Mouse (Mus musculus) urinary bladder, adult 2 months (tissue): ENCODE results near the gene Gja6. TPM values are rescaled to one million over a fixed set of nuclear protein-coding genes. Genes with fewer than 3 reads are reported as not detected.

Experiments used
- DNase-seq: peaks from one replicate; pipeline ENCODE4 v3.0.0; 2022; ENCODE audit warnings: low spot score
- polyA plus RNA-seq: library from polyadenylated mRNA; depleted of rRNA; stranded (reverse); fragments of >200 nt; gene quantifications from 2 replicates; pipeline ENCODE4 v1.2.3, GENCODE M21; 2012; rRNA removed

Gene Gja6
- 0.18 and 0.37 TPM in 2 replicates for polyA plus RNA-seq

- DNase-seq, result no peak
Observed at GRCm38 (mm10) chrX:160906952-160907351, at the start of gene Gja6. Gene Gja6, minus strand, starts transcription at chrX:160907052.

- DNase-seq, result no peak
Observed at GRCm38 (mm10) chrX:160949583-160949982, 42.7 kb upstream of the Gja6 start.

GRCm38 (mm10) chrX:160944722-160945121 is 37.9 kb upstream of the Gja6 start:
- DNase-seq, result no peak

GRCm38 (mm10) chrX:160935541-160935940 is 28.7 kb upstream of the Gja6 start:
- no peak for DNase-seq

- no peak for DNase-seq
Observed at GRCm38 (mm10) chrX:160930656-160931055, 23.8 kb upstream of the Gja6 start.

GRCm38 (mm10) chrX:160928870-160929269 is 22.0 kb upstream of the Gja6 start:
- DNase-seq, result no peak

- no peak for DNase-seq
Observed at GRCm38 (mm10) chrX:160919022-160919637, 12.3 kb upstream of the Gja6 start.

- no peak for DNase-seq
Observed at GRCm38 (mm10) chrX:160906477-160906876, 375 bp downstream of the Gja6 start.

GRCm38 (mm10) chrX:160905913-160906312 is 939 bp downstream of the Gja6 start:
- DNase-seq, result no peak

GRCm38 (mm10) chrX:160905041-160905678 is 1.7 kb downstream of the Gja6 start:
- no peak for DNase-seq

- DNase-seq, result no peak
Observed at GRCm38 (mm10) chrX:160901118-160901517, 5.7 kb downstream of the Gja6 start.

GRCm38 (mm10) chrX:160892077-160892476 is 14.8 kb downstream of the Gja6 start:
- no peak for DNase-seq

GRCm38 (mm10) chrX:160886301-160886700 is 20.6 kb downstream of the Gja6 start:
- no peak for DNase-seq

- no peak for DNase-seq
Observed at GRCm38 (mm10) chrX:160866576-160866975, 40.3 kb downstream of the Gja6 start.

GRCm38 (mm10) chrX:160865022-160865421 is 41.8 kb downstream of the Gja6 start:
- DNase-seq, result no peak

GRCm38 (mm10) chrX:160863689-160864383 is 43.0 kb downstream of the Gja6 start:
- no peak for DNase-seq

Other genes with a start within 250 kb of the Gja6 start
- 0.03 TPM in 1 of 2 replicates, not detected in the other for gene Ppef1, start 171.3 kb downstream of the Gja6 start, polyA plus RNA-seq
- 0.07 TPM in 1 of 2 replicates, not detected in the other for gene Rs1, start 139.0 kb downstream of the Gja6 start, polyA plus RNA-seq
- 2.8 and 3.2 TPM in 2 replicates for gene Cdkl5, start 87.7 kb upstream of the Gja6 start, polyA plus RNA-seq
- gene Scml2, start 210.1 kb upstream of the Gja6 start, polyA plus RNA-seq, result 0.97 and 1.5 TPM in 2 replicates